Mouse (Mus musculus) liver, postnatal 0 days (tissue): ENCODE results near the gene Bcl2l1. TPM values are rescaled to one million over a fixed set of nuclear protein-coding genes. Genes with fewer than 3 reads are reported as not detected.
A peak's percentile ranks its signal among the peaks of the same experiment; 100 is the strongest.

Experiments used
- ATAC-seq: fragments of 200-750 bp; cut with Nextera tagmentation; 2 replicates; pipeline ENCODE4 v1.8.0; 2017; ENCODE audit warnings: mild to moderate bottlenecking, moderate library complexity
- DNase-seq: peaks from one replicate; pipeline ENCODE4 v3.0.0-alpha.2; 2016
- H3K27ac ChIP-seq: fragments of 300-500 bp; sonication (generic); 2 replicates; pipeline ENCODE4 v1.5.1; 2014; ENCODE audit warnings: antibody characterized with exemption, moderate library complexity, mild to moderate bottlenecking, low read depth
- H3K27me3 ChIP-seq: fragments of 300-500 bp; sonication (generic); 2 replicates; pipeline ENCODE4 v1.6.1; 2014; ENCODE audit warnings: low read length, control low read depth, mixed read lengths; ENCODE audit not compliant: insufficient read depth
- H3K36me3 ChIP-seq: fragments of 300-500 bp; sonication (generic); replicated peaks from 2 replicates; pipeline ENCODE4 v1.6.1; 2014; ENCODE audit warnings: mild to moderate bottlenecking, control low read depth, low read length, moderate library complexity, mixed read lengths; ENCODE audit not compliant: insufficient read depth
- H3K4me1 ChIP-seq: fragments of 300-500 bp; sonication (generic); 2 replicates; pipeline ENCODE4 v1.6.1; 2014; ENCODE audit warnings: antibody characterized with exemption, mild to moderate bottlenecking, control low read depth; ENCODE audit not compliant: insufficient read depth
- H3K4me2 ChIP-seq: fragments of 300-500 bp; sonication (generic); 2 replicates; pipeline ENCODE4 v1.6.1; 2014; ENCODE audit warnings: low read depth, mild to moderate bottlenecking, low read length, moderate library complexity, mixed read lengths
- H3K4me3 ChIP-seq: fragments of 300-500 bp; sonication (generic); 2 replicates; pipeline ENCODE4 v1.5.1; 2014; ENCODE audit warnings: low read depth, low read length
- H3K9ac ChIP-seq: fragments of 300-500 bp; sonication (generic); replicated peaks from 2 replicates; pipeline ENCODE4 v1.6.1; 2014; ENCODE audit warnings: mild to moderate bottlenecking, moderate library complexity
- H3K9me3 ChIP-seq: fragments of 300-500 bp; sonication (generic); 2 replicates; pipeline ENCODE4 v1.6.1; 2016; ENCODE audit warnings: mild to moderate bottlenecking, control low read depth, low read length, mixed read lengths
- CTCF ChIP-seq: sonication (generic); IDR thresholded peaks from 2 replicates; pipeline ENCODE4 v1.5.1; 2016; ENCODE audit warnings: antibody characterized with exemption, low read depth
- EP300 ChIP-seq: IDR thresholded peaks from 2 replicates; pipeline ENCODE4 v1.6.1; 2016; ENCODE audit warnings: antibody characterized with exemption, low read depth, mild to moderate bottlenecking
- WGBS: fragments of 180-500 bp; shearing (Covaris S2); extraction: QIAGEN DNeasy Blood & Tissue Kit; methylation state at CpG from one replicate; pipeline ENCODE4 v1.1.7; 2014; ENCODE audit not compliant: insufficient replicate concordance; 5-methylcytosine and 5-hydroxymethylcytosine counted together
- polyA plus RNA-seq: library from polyadenylated mRNA; unstranded; fragments of >200 nt; fragmentation: Nextera tagmentation; extraction: Ambion mirVana; gene quantifications from 2 replicates; pipeline ENCODE4 v1.2.1, GENCODE M21; 2015

Gene Bcl2l1
- polyA plus RNA-seq, 1 experiment from 2014 or later, result 84.4 TPM

GRCm38 (mm10) chr2:152815879-152816656 lies 15.5 kb downstream of the Bcl2l1 start:
- 62% methylated on average over 7 of the region's 7 CpGs for WGBS
- ATAC-seq (peak; percentile 16), DNase-seq (peak; percentile 66)
- H3K4me1 ChIP-seq, result peaks cover 91% of the 10 kb centered on the region
- peak overlapping the region; percentile 49 for H3K9ac ChIP-seq
- H3K36me3 ChIP-seq, result peaks cover 32% of the 10 kb centered on the region
- TF ChIP-seq EP300 (no peak; the same call in 1 of the 2 replicates), CTCF (no peak)
- H3K4me2 ChIP-seq, result peak overlapping the region; percentile 59; the same call in 1 of the 2 replicates
- H3K27ac ChIP-seq, result peak overlapping the region; percentile 96
- H3K9me3 ChIP-seq, result no peaks in the 10 kb centered on the region
- no peak overlapping the region for H3K4me3 ChIP-seq
- H3K27me3 ChIP-seq, result no peaks in the 10 kb centered on the region

GRCm38 (mm10) chr2:152814213-152814874 lies 17.2 kb downstream of the Bcl2l1 start:
- Histone ChIP-seq H3K4me2 (peak overlapping the region; percentile 47), H3K27me3 (no peaks in the 10 kb centered on the region), H3K4me3 (no peak overlapping the region), H3K36me3 (peaks cover 23% of the 10 kb centered on the region), H3K4me1 (peaks cover 94% of the 10 kb centered on the region), H3K9ac (peak overlapping the region; percentile 47), H3K9me3 (no peaks in the 10 kb centered on the region), H3K27ac (peak overlapping the region; percentile 96)
- WGBS, result 35% methylated on average over 6 of the region's 6 CpGs
- DNase-seq (peak; percentile 66), ATAC-seq (peak; percentile 67)
- TF ChIP-seq EP300 (peak; percentile 99), CTCF (no peak)

GRCm38 (mm10) chr2:152813232-152813631 lies 18.3 kb downstream of the Bcl2l1 start:
- ATAC-seq (no peak), DNase-seq (no peak)
- Histone ChIP-seq H3K9ac (peak overlapping the region; percentile 47; the same call in 1 of the 2 replicates), H3K27ac (peak overlapping the region; percentile 96), H3K9me3 (no peaks in the 10 kb centered on the region), H3K27me3 (no peaks in the 10 kb centered on the region), H3K4me2 (0 out of 2 replicates have a peak overlapping the region, but pooled peaks have one; percentile 47), H3K4me1 (peaks cover 96% of the 10 kb centered on the region), H3K4me3 (no peak overlapping the region), H3K36me3 (peaks cover 18% of the 10 kb centered on the region)
- TF ChIP-seq CTCF (no peak), EP300 (no peak)
- 81% methylated on average over 1 of the region's 1 CpGs for WGBS

- peaks cover 22% of the 10 kb centered on the region for H3K36me3 ChIP-seq
- peak overlapping the region; percentile 41 for H3K9ac ChIP-seq
- TF ChIP-seq CTCF (no peak), EP300 (peak; percentile 97)
- H3K4me3 ChIP-seq, result no peak overlapping the region
- peaks cover 89% of the 10 kb centered on the region for H3K4me1 ChIP-seq
- DNase-seq (peak; percentile 64), ATAC-seq (peak; percentile 74)
- WGBS, result 48% methylated on average over 3 of the region's 3 CpGs
- no peaks in the 10 kb centered on the region for H3K9me3 ChIP-seq
- H3K27me3 ChIP-seq, result no peaks in the 10 kb centered on the region
- H3K27ac ChIP-seq, result peak overlapping the region; percentile 86
- peak overlapping the region; percentile 48 for H3K4me2 ChIP-seq
These were observed 20.0 kb downstream of the Bcl2l1 start for GRCm38 (mm10) chr2:152811336-152812165.

- Histone ChIP-seq H3K4me2 (peak overlapping the region; percentile 48), H3K27me3 (no peaks in the 10 kb centered on the region), H3K27ac (peak overlapping the region; percentile 86), H3K4me1 (peaks cover 89% of the 10 kb centered on the region), H3K4me3 (no peak overlapping the region), H3K9ac (peak overlapping the region; percentile 41; the same call in 1 of the 2 replicates), H3K36me3 (peaks cover 17% of the 10 kb centered on the region), H3K9me3 (no peaks in the 10 kb centered on the region)
- DNase-seq, result no peak
- TF ChIP-seq EP300, result peak; percentile 32; the same call in 1 of the 2 replicates
- no peak for TF ChIP-seq CTCF
- ATAC-seq, result no peak
- WGBS, result 72% methylated on average over 5 of the region's 5 CpGs
These were observed 21.2 kb downstream of the Bcl2l1 start for GRCm38 (mm10) chr2:152810158-152810941.
